Comparison of ENCODE assay signal across 23 mouse cellular contexts in the genomic region with DNA sequence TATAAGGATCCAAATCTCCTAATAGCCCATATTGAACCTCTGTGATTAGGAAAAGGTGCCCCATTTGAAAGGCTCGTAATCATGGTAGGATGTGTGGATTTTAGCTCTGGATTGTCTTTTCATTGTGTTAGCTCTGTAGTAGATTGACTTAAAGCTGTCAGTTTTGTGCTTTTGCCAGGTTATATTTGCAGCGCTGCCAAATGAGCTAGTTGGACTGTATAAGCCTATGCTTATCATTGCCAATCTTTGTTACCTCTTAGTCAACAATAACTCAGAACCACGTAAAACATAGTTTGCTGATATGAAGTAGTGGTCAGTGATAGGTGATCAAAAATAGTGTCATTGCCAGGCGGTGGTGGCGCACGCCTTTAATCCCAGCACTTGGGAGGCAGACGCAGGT. TPM values are rescaled to one million over a fixed set of nuclear protein-coding genes. Genes with fewer than 3 reads are reported as not detected.
A peak's percentile ranks its signal among the peaks of the same experiment; 100 is the strongest.
DNase-seq lines count a peak whose midpoint lies in the region; ATAC-seq lines count a peak whose summit lies in the region.
"Had no signal": no experiment of that assay in that cellular context is flagged by ENCODE, and none has a peak within 500 bp of the region (broad histone marks: within the 10 kb centered on the region; RNA-seq: fewer than 3 reads in every experiment).

No protein-coding gene starts in this region.

- H3K36me3 ChIP-seq in kidney, embryonic 14.5 days (ENCODE audit: control insufficient read depth, insufficient read depth, low read length): peaks cover 40% of the 10 kb centered on the region

- no peak overlapping the region for H3K4me3 ChIP-seq in kidney, embryonic 14.5 days (ENCODE audit: low read length)
- H3K4me3 ChIP-seq: heart, embryonic 13.5 days; limb, embryonic 12.5 days; lung, embryonic 15.5 days; midbrain, embryonic 12.5 days; myocyte; stomach, embryonic 15.5 days had no signal

- ATAC-seq in kidney, embryonic 14.5 days (ENCODE audit: low FRiP score, low TSS enrichment): no peak

- peak; percentile 77 for DNase-seq in heart, adult 11 months
- no peak for DNase-seq in heart, postnatal 36 days
- peak; percentile 50 for DNase-seq in cerebellum, adult 11-12 months
- peak; percentile 43 to 60 for DNase-seq in cerebellum, postnatal 14 days
- DNase-seq in layer of hippocampus, postnatal 10 days (ENCODE audit: low spot score in 2 of 2): peak; percentile 34 to 55
- no peak for DNase-seq in MN1 (ENCODE audit: low spot score)
- DNase-seq: adrenal gland, postnatal 25 days; heart, adult 18-20 months; kidney, adult 9 months; kidney, postnatal 36 days; right cerebral cortex, postnatal 14 days; thymus, adult 18-20 months had no signal

- H3K4me1 ChIP-seq in kidney, embryonic 14.5 days (ENCODE audit: control insufficient read depth, insufficient read depth, low read length): no peaks in the 10 kb centered on the region
- H3K4me1 ChIP-seq: heart, embryonic 13.5 days; limb, embryonic 12.5 days; lung, embryonic 15.5 days; midbrain, embryonic 12.5 days; stomach, embryonic 15.5 days had no signal

- no peak overlapping the region for H3K9ac ChIP-seq in kidney, embryonic 14.5 days (ENCODE audit: low read depth, low read length)
- H3K9ac ChIP-seq: heart, embryonic 13.5 days; hindbrain, embryonic 14.5 days; limb, embryonic 12.5 days; liver, embryonic 14.5 days; lung, embryonic 15.5 days; midbrain, embryonic 12.5 days; stomach, embryonic 15.5 days had no signal

- no peak overlapping the region for H3K4me2 ChIP-seq in kidney, embryonic 14.5 days (replicated peaks; ENCODE audit: low read depth, low read length)
- H3K4me2 ChIP-seq: heart, embryonic 13.5 days; hindbrain, embryonic 14.5 days; limb, embryonic 12.5 days; lung, embryonic 15.5 days; midbrain, embryonic 12.5 days; stomach, embryonic 15.5 days had no signal

- H3K9me3 ChIP-seq in kidney, embryonic 14.5 days (ENCODE audit: control insufficient read depth, low read length): no peaks in the 10 kb centered on the region
- H3K9me3 ChIP-seq: heart, embryonic 13.5 days; limb, embryonic 12.5 days; lung, embryonic 15.5 days; midbrain, embryonic 12.5 days; stomach, embryonic 15.5 days had no signal

- intact Hi-C loops in heart, postnatal 36 days (cut with DNase I): no loop called here

- H3K27ac ChIP-seq in kidney, embryonic 14.5 days (ENCODE audit: low read depth, low read length): no peak overlapping the region
- H3K27ac ChIP-seq: heart, embryonic 13.5 days; hindbrain, embryonic 14.5 days; limb, embryonic 12.5 days; liver, embryonic 14.5 days; lung, embryonic 15.5 days; macrophage; midbrain, embryonic 12.5 days; stomach, embryonic 15.5 days had no signal

- WGBS in kidney, embryonic 14.5 days: 96% methylated on average over 7 of the region's 7 CpGs

- no peaks in the 10 kb centered on the region for H3K27me3 ChIP-seq in kidney, embryonic 14.5 days (ENCODE audit: control insufficient read depth, insufficient read depth, low read length)
- H3K27me3 ChIP-seq: CH12.LX; heart, embryonic 13.5 days; limb, embryonic 12.5 days; lung, embryonic 15.5 days; midbrain, embryonic 12.5 days; stomach, embryonic 15.5 days had no signal

RNA-seq across cellular contexts. Expression of gene Mob4, which starts 14.5 kb away (rescaled TPM):
- 10 to 100 TPM; 30.3 to 35.4 TPM for total RNA-seq in heart, postnatal 36 days (2021)
- total RNA-seq in layer of hippocampus, postnatal 10 days (2021): 10 to 100 TPM; 64.7 to 79.4 TPM
- 144 and 172 TPM in 2 replicates for polyA plus RNA-seq in kidney, embryonic 14.5 days (2014; fragmentation: Nextera tagmentation; extraction: Ambion mirVana)

RNA-seq across cellular contexts. Expression of gene Hspd1, which starts 57.5 kb away (rescaled TPM):
- total RNA-seq in heart, postnatal 36 days (2021): 100 to 1,000 TPM; 382 to 415 TPM
- total RNA-seq in layer of hippocampus, postnatal 10 days (2021): 100 to 1,000 TPM; 214 to 215 TPM
- 359 and 402 TPM in 2 replicates for polyA plus RNA-seq in kidney, embryonic 14.5 days (2014; fragmentation: Nextera tagmentation; extraction: Ambion mirVana)

RNA-seq across cellular contexts. Expression of gene Hspe1, which starts 57.6 kb away (rescaled TPM):
- 100 to 1,000 TPM; 167 to 177 TPM for total RNA-seq in heart, postnatal 36 days (2021)
- 100 to 1,000 TPM; 103 to 106 TPM for total RNA-seq in layer of hippocampus, postnatal 10 days (2021)
- polyA plus RNA-seq in kidney, embryonic 14.5 days (2014; fragmentation: Nextera tagmentation; extraction: Ambion mirVana): 508 and 679 TPM in 2 replicates

Comparison
In these comparisons a context has a peak if more than half of its experiments do, and no peak if none do; other contexts are left out.
1. DNase-seq: peak in heart, adult 11 months (single experiment), cerebellum, adult 11-12 months (single experiment), cerebellum, postnatal 14 days (2 of 2) and layer of hippocampus, postnatal 10 days (2 of 2); none in heart, postnatal 36 days (0 of 2) and MN1 (single experiment).